Mouse (Mus musculus) E14TG2a.4 (cell line): ENCODE data around the gene Zic1.

ENCODE experiments used
- CTCF ChIP-seq: conservative IDR thresholded peaks from 2 replicates; pipeline ENCODE4 v1.5.1; 2014; ENCODE audit warnings: low read length
- POU5F1 ChIP-seq: IDR thresholded peaks from 2 replicates; pipeline ENCODE4 v1.6.1; 2014; ENCODE audit warnings: low read length, borderline replicate concordance

GRCm38 (mm10) chr9:91369293-91369991 lies 3.8 kb upstream of the Zic1 start:
- TF ChIP-seq CTCF = no peak
- no peak for TF ChIP-seq POU5F1
